Mouse (Mus musculus): ENCODE results near the gene Aldh4a1. TPM values are rescaled to one million over a fixed set of nuclear protein-coding genes. Genes with fewer than 3 reads are reported as not detected.

Aldh4a1 gene
- total RNA-seq, 2 experiments from 2014 or later: 73.7 to 76.3 TPM

- intact Hi-C loops (cut with DNase I): no loop called here
- peak; percentile 36 to 53 for DNase-seq
Observed at GRCm38 (mm10) chr4:139616276-139617000, 6.2 kb upstream of the Aldh4a1 start.

GRCm38 (mm10) chr4:139617001-139617364 is 5.7 kb upstream of the Aldh4a1 start:
- intact Hi-C loops (cut with DNase I): no loop called here
- no peak for DNase-seq

GRCm38 (mm10) chr4:139619765-139620164 is 2.9 kb upstream of the Aldh4a1 start:
- DNase-seq: no peak
- intact Hi-C loops (cut with DNase I): no loop called here

- intact Hi-C loops (cut with DNase I): loop anchor here (2.0 kb wide), 1 partner anchor 49 kb away; no protein-coding TSS in a partner anchor
- no peak for DNase-seq
Observed at GRCm38 (mm10) chr4:139623434-139624115, 909 bp downstream of the Aldh4a1 start.

- intact Hi-C loops (cut with DNase I): no loop called here
- DNase-seq: no peak
Observed at GRCm38 (mm10) chr4:139624116-139624489, 1.4 kb downstream of the Aldh4a1 start.

- DNase-seq: no peak
- intact Hi-C loops (cut with DNase I): no loop called here
Observed at GRCm38 (mm10) chr4:139624706-139625105, 2.0 kb downstream of the Aldh4a1 start.

GRCm38 (mm10) chr4:139627361-139627760 is 4.7 kb downstream of the Aldh4a1 start:
- no peak for DNase-seq
- intact Hi-C loops (cut with DNase I): no loop called here

- intact Hi-C loops (cut with DNase I): no loop called here
- DNase-seq: no peak
Observed at GRCm38 (mm10) chr4:139630171-139630570, 7.5 kb downstream of the Aldh4a1 start.

GRCm38 (mm10) chr4:139631141-139631540 is 8.5 kb downstream of the Aldh4a1 start:
- intact Hi-C loops (cut with DNase I): no loop called here

GRCm38 (mm10) chr4:139631569-139632253 is 9.0 kb downstream of the Aldh4a1 start:
- intact Hi-C loops (cut with DNase I): no loop called here
- no peak for DNase-seq

More at GRCm38 (mm10) chr4:139631141-139631540, 8.5 kb downstream of the Aldh4a1 start:
- no peak for DNase-seq

- intact Hi-C loops (cut with DNase I): no loop called here
- DNase-seq: no peak
Observed at GRCm38 (mm10) chr4:139632254-139632580, 9.6 kb downstream of the Aldh4a1 start.

- intact Hi-C loops (cut with DNase I): loop anchor here (1.0 to 2.0 kb wide), 2 partner anchors 24 to 166 kb away; no protein-coding TSS in a partner anchor
- DNase-seq: peak; percentile 74 to 85
Observed at GRCm38 (mm10) chr4:139636373-139636772, 13.7 kb downstream of the Aldh4a1 start.

- DNase-seq: no peak
- intact Hi-C loops (cut with DNase I): loop anchor here (2.0 kb wide), 1 partner anchor 25 kb away; no protein-coding TSS in a partner anchor
Observed at GRCm38 (mm10) chr4:139637847-139638246, 15.2 kb downstream of the Aldh4a1 start.

- intact Hi-C loops (cut with DNase I): no loop called here
- no peak for DNase-seq
Observed at GRCm38 (mm10) chr4:139638356-139638755, 15.7 kb downstream of the Aldh4a1 start.

GRCm38 (mm10) chr4:139639801-139640200 is 17.1 kb downstream of the Aldh4a1 start:
- DNase-seq: no peak
- intact Hi-C loops (cut with DNase I): no loop called here

- intact Hi-C loops (cut with DNase I): no loop called here
- DNase-seq: no peak
Observed at GRCm38 (mm10) chr4:139640333-139640732, 17.7 kb downstream of the Aldh4a1 start.

GRCm38 (mm10) chr4:139640775-139641174 is 18.1 kb downstream of the Aldh4a1 start:
- DNase-seq: no peak
- intact Hi-C loops (cut with DNase I): no loop called here

GRCm38 (mm10) chr4:139641829-139642425 is 19.3 kb downstream of the Aldh4a1 start:
- intact Hi-C loops (cut with DNase I): no loop called here
- no peak for DNase-seq

- DNase-seq: peak; percentile 76 to 82
- intact Hi-C loops (cut with DNase I): loop anchor here (1.0 kb wide), 2 partner anchors 26 to 214 kb away; no protein-coding TSS in a partner anchor
Observed at GRCm38 (mm10) chr4:139643972-139644371, 21.3 kb downstream of the Aldh4a1 start.

GRCm38 (mm10) chr4:139646916-139647315 is 24.2 kb downstream of the Aldh4a1 start:
- no peak for DNase-seq
- intact Hi-C loops (cut with DNase I): no loop called here
